9 mouse cellular contexts compared by ENCODE assay signal in genomic region chr9:56633449-56634225, GRCm38 (mm10).
DNase-seq lines count a peak whose midpoint lies in the region; ATAC-seq and TF ChIP-seq lines count a peak whose summit lies in the region.
"Had no signal": no experiment of that assay in that cellular context is flagged by ENCODE, and none has a peak within 500 bp of the region (broad histone marks: within the 10 kb centered on the region; RNA-seq: fewer than 3 reads in every experiment).

No protein-coding gene starts in this region.

- peak overlapping the region; percentile 90; the same call in 1 of the 2 replicates for H3K4me2 ChIP-seq in kidney, postnatal 0 days (ENCODE audit: low read length)
- H3K4me2 ChIP-seq in heart, embryonic 15.5 days = peak overlapping the region; percentile 98
- H3K4me2 ChIP-seq in midbrain, embryonic 16.5 days (ENCODE audit: low read length) = peak overlapping the region; percentile 91

- H3K9me3 ChIP-seq in kidney, postnatal 0 days (replicated peaks; ENCODE audit: low read length) = no peaks in the 10 kb centered on the region
- H3K9me3 ChIP-seq in heart, embryonic 15.5 days (replicated peaks) = no peaks in the 10 kb centered on the region
- no peaks in the 10 kb centered on the region for H3K9me3 ChIP-seq in midbrain, embryonic 16.5 days (replicated peaks; ENCODE audit: control insufficient read depth, low read length, poor library complexity, severe bottlenecking)

- peak; percentile 44; the same call in 1 of the 2 replicates for TF ChIP-seq CTCF in kidney, postnatal 0 days (IDR thresholded peaks at IDR 0.05; ENCODE audit: low read depth)

- H3K36me3 ChIP-seq in kidney, postnatal 0 days (ENCODE audit: insufficient read depth, low read length) = no peaks in the 10 kb centered on the region
- no peaks in the 10 kb centered on the region for H3K36me3 ChIP-seq in heart, embryonic 15.5 days
- no peaks in the 10 kb centered on the region for H3K36me3 ChIP-seq in midbrain, embryonic 16.5 days (ENCODE audit: control insufficient read depth, insufficient read depth, low read length)

- ATAC-seq in kidney, postnatal 0 days (replicated peaks; ENCODE audit: low FRiP score, low read depth) = no peak; the same call in 1 of the 2 replicates
- no peak for ATAC-seq in heart, embryonic 15.5 days (replicated peaks; ENCODE audit: insufficient number of reproducible peaks, insufficient read depth, low FRiP score, low read depth)
- ATAC-seq in midbrain, embryonic 16.5 days = peak; percentile 46
- ATAC-seq in erythroblast, adult 5-6 weeks (replicated peaks; ENCODE audit: low FRiP score, poor library complexity, severe bottlenecking) = no peak
- ATAC-seq: Patski had no signal

- peaks cover 10% of the 10 kb centered on the region; the same call in 1 of the 2 replicates for H3K27me3 ChIP-seq in kidney, postnatal 0 days (ENCODE audit: insufficient read depth, low read length)
- peaks cover 57% of the 10 kb centered on the region for H3K27me3 ChIP-seq in heart, embryonic 15.5 days
- peaks cover 3% of the 10 kb centered on the region; the same call in 1 of the 2 replicates for H3K27me3 ChIP-seq in midbrain, embryonic 16.5 days (ENCODE audit: control insufficient read depth, insufficient read depth, low read depth, low read length)

- WGBS in kidney, postnatal 0 days = 37% methylated on average over 13 of the region's 13 CpGs
- 46% methylated on average over 13 of the region's 13 CpGs for WGBS in heart, embryonic 15.5 days
- WGBS in midbrain, embryonic 16.5 days = 23% methylated on average over 12 of the region's 13 CpGs

- peaks cover 7% of the 10 kb centered on the region for H3K4me1 ChIP-seq in kidney, postnatal 0 days (replicated peaks; ENCODE audit: insufficient read depth, low read length)
- peaks cover 55% of the 10 kb centered on the region for H3K4me1 ChIP-seq in heart, embryonic 15.5 days (replicated peaks)
- H3K4me1 ChIP-seq in midbrain, embryonic 16.5 days (ENCODE audit: control insufficient read depth, insufficient read depth, low read length) = peaks cover 40% of the 10 kb centered on the region

- no peak overlapping the region for H3K4me3 ChIP-seq in kidney, postnatal 0 days (replicated peaks; ENCODE audit: low read depth, low read length)
- H3K4me3 ChIP-seq in heart, embryonic 15.5 days = peak overlapping the region; percentile 60
- peak overlapping the region; percentile 89 for H3K4me3 ChIP-seq in midbrain, embryonic 16.5 days (ENCODE audit: low read depth, low read length)

- H3K9ac ChIP-seq in kidney, postnatal 0 days (ENCODE audit: low read depth, low read length) = no peak overlapping the region
- H3K9ac ChIP-seq in heart, embryonic 15.5 days = no peak overlapping the region
- H3K9ac ChIP-seq in midbrain, embryonic 16.5 days (ENCODE audit: low read depth, low read length) = peak overlapping the region; percentile 99

- no peak overlapping the region for H3K27ac ChIP-seq in kidney, postnatal 0 days
- no peak overlapping the region for H3K27ac ChIP-seq in heart, embryonic 15.5 days
- peak overlapping the region; percentile 97 for H3K27ac ChIP-seq in midbrain, embryonic 16.5 days (ENCODE audit: low read length)

- peak; percentile 38 for DNase-seq in kidney, postnatal 0 days (ENCODE audit: low spot score)
- DNase-seq in kidney, adult 11 months = no peak
- DNase-seq in cerebellum, adult 9-10 months = peak; percentile 73
- no peak for DNase-seq in left cerebral cortex, adult 9 months (ENCODE audit: low spot score in 2 of 2)
- no peak for DNase-seq in c-Kit-positive CD71-positive TER-119-positive erythroid progenitor cells, embryonic 14.5 days (ENCODE audit: low spot score)

Comparison
In these comparisons a context has a peak if more than half of its experiments do, and no peak if none do; other contexts are left out.
1. DNase-seq: peak in kidney, postnatal 0 days (single experiment) and cerebellum, adult 9-10 months (single experiment); none in kidney, adult 11 months (single experiment), left cerebral cortex, adult 9 months (0 of 2) and c-Kit-positive CD71-positive TER-119-positive erythroid progenitor cells, embryonic 14.5 days (single experiment).
2. Peak in every context shown above with its lines, with median percentiles within 50 percentile points of each other: H3K4me2 ChIP-seq.